Mouse (Mus musculus): Measurements from ENCODE around the gene Fbxo28.

DNA sequence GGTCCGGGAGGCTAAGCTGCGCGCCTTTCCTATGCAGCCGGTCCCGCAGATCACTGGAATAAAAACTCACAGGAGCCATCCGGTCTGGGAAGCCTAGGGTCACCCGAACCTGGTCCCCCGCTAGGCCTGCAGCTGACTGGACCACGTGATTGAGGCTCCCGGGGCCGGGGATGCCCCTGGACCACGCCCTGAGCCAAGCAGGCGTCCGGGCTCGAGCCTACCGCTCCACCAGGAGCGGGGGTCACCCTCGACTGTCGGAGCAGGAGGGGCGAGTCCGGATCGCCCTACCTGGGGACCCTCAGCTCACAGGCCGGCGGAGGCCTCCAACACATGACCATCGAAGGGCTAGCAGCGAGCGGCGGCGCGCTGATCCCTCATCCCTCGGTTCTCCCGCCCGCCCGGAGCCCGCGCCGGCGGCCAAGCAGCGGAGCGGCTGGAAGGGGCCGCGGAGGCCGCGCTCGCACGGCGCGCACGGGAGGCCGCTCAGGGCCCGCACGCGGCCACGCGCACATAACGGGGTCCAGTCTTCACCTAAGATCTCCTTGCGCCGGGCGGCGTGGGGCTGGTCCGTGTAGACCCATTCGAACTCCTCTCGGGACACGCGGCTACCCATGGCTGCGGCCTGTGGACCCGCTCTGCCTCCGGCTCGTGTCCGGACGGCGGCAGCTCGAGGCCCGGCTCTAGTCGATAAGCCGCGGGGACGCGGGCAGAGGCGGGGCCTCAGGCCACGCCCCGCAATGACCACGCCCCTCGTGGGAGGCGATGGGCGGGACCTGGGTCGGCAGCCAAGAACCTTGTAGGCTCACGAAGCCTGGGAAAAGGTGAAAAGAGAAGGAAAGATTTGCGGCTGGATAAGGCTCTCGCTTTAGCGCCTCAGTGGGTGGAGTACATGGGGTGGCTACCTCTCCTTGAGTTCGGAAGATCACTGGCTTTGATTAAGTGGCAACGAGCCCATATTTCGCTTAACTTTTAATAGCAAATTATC, 59.0 kb downstream of the Fbxo28 start, which contains the start of gene Degs1:
- TF ChIP-seq POLR2A (IDR thresholded peaks at IDR 0.05; ENCODE audit: low read depth, low read length): peak; percentile 83
- no peak for TF ChIP-seq CTCF (IDR thresholded peaks at IDR 0.05; ENCODE audit: extremely low read depth, insufficient read depth, insufficient read length, insufficient replicate concordance)
